Mouse (Mus musculus) frontal cortex, postnatal 25 days (tissue): Measurements from ENCODE around the gene Tmc4.

Experiments
- DNase-seq, 2 experiments: peaks; one replicate each; pipeline ENCODE4 v3.0.0; 2022; ENCODE audit warnings: low spot score in 2 of 2

Tmc4 gene

GRCm38 (mm10) chr7:3692382-3692986 lies 15.1 kb upstream of the Tmc4 start, which contains the start of gene Tsen34:
Gene Tsen34 (plus strand): TSS chr7:3692863.
- no peak for DNase-seq

- DNase-seq = no peak
These were observed 14.6 kb upstream of the Tmc4 start for GRCm38 (mm10) chr7:3691919-3692318.

- no peak for DNase-seq
These were observed 8.2 kb upstream of the Tmc4 start for GRCm38 (mm10) chr7:3685400-3686187.

GRCm38 (mm10) chr7:3684698-3685097 lies 7.3 kb upstream of the Tmc4 start:
- DNase-seq = no peak

- no peak for DNase-seq
These were observed 6.7 kb upstream of the Tmc4 start for GRCm38 (mm10) chr7:3683908-3684550.

GRCm38 (mm10) chr7:3676371-3676770 lies 982 bp downstream of the Tmc4 start:
- DNase-seq = no peak

GRCm38 (mm10) chr7:3675228-3675548 lies 2.2 kb downstream of the Tmc4 start:
- DNase-seq = no peak

- DNase-seq = peak; percentile 71 to 74
These were observed 2.7 kb downstream of the Tmc4 start for GRCm38 (mm10) chr7:3674507-3675227.

- DNase-seq = no peak
These were observed 10.4 kb downstream of the Tmc4 start for GRCm38 (mm10) chr7:3666921-3667391.

GRCm38 (mm10) chr7:3665215-3666114 lies 11.9 kb downstream of the Tmc4 start, which contains the start of gene Leng1:
Gene Leng1 (minus strand): TSS chr7:3665840.
- peak; percentile 92 to 95 for DNase-seq

- DNase-seq = no peak
These were observed 12.7 kb downstream of the Tmc4 start for GRCm38 (mm10) chr7:3664524-3665214.

- DNase-seq = no peak
These were observed 18.8 kb downstream of the Tmc4 start for GRCm38 (mm10) chr7:3658578-3658977.

GRCm38 (mm10) chr7:3656966-3657365 lies 20.4 kb downstream of the Tmc4 start:
- DNase-seq = no peak

GRCm38 (mm10) chr7:3646641-3647040 lies 30.7 kb downstream of the Tmc4 start:
- DNase-seq = no peak

- no peak for DNase-seq
These were observed 31.2 kb downstream of the Tmc4 start for GRCm38 (mm10) chr7:3646188-3646587.

GRCm38 (mm10) chr7:3645488-3646025 lies 31.8 kb downstream of the Tmc4 start:
- no peak for DNase-seq

GRCm38 (mm10) chr7:3644672-3645487 lies 32.5 kb downstream of the Tmc4 start, which contains the start of gene Cnot3:
Gene Cnot3 (plus strand): TSS chr7:3645268.
- DNase-seq = peak; percentile 97

GRCm38 (mm10) chr7:3644348-3644671 lies 33.0 kb downstream of the Tmc4 start:
- no peak for DNase-seq

GRCm38 (mm10) chr7:3643843-3644242 lies 33.5 kb downstream of the Tmc4 start:
- DNase-seq = no peak
